Mouse (Mus musculus) liver, embryonic 14.5 days (tissue): ENCODE results near the gene Kctd4. TPM values are rescaled to one million over a fixed set of nuclear protein-coding genes. Genes with fewer than 3 reads are reported as not detected.

Experiments
- ATAC-seq: fragments of 200-750 bp; cut with Nextera tagmentation; 2 replicates; pipeline ENCODE4 v1.8.0; 2017; ENCODE audit warnings: moderate number of reproducible peaks, mild to moderate bottlenecking, moderate library complexity; ENCODE audit not compliant: insufficient read depth
- DNase-seq, 3 experiments: peaks; one replicate each; pipeline ENCODE4 v3.0.0-alpha.2; 2012 to 2013; ENCODE audit warnings: low read depth in 3 of 3, low spot score in 3 of 3
- H3K27ac ChIP-seq: fragments of 300-500 bp; sonication (generic); 2 replicates; pipeline ENCODE4 v1.5.1; 2014; ENCODE audit warnings: moderate library complexity, mild to moderate bottlenecking, control low read depth, inconsistent platforms
- H3K27me3 ChIP-seq: fragments of 300-500 bp; sonication (generic); 2 replicates; pipeline ENCODE4 v1.6.1; 2014; ENCODE audit warnings: mild to moderate bottlenecking, low read length, moderate library complexity; ENCODE audit not compliant: control insufficient read depth, insufficient read depth
- H3K36me3 ChIP-seq: fragments of 300-500 bp; sonication (generic); replicated peaks from 2 replicates; pipeline ENCODE4 v1.6.1; 2014; ENCODE audit warnings: low read depth; ENCODE audit not compliant: control insufficient read depth, insufficient read depth
- H3K4me1 ChIP-seq, 2 experiments: fragments of 200-500 bp in 1 of 2; fragments of 300-500 bp in 1 of 2; sonication (generic) in 1 of 2; replicated peaks; 2 replicates each; pipeline ENCODE4 v1.6.1; 2012 to 2014; ENCODE audit warnings: antibody characterized with exemption in 1 of 2, inconsistent platforms in 1 of 2, low read length in 1 of 2; ENCODE audit not compliant: control insufficient read depth in 2 of 2, insufficient read depth in 2 of 2
- H3K4me2 ChIP-seq: fragments of 300-500 bp; sonication (generic); 2 replicates; pipeline ENCODE4 v1.6.1; 2014; ENCODE audit warnings: low read depth, mild to moderate bottlenecking, control low read depth, moderate library complexity
- H3K4me3 ChIP-seq, 2 experiments: fragments of 200-500 bp in 1 of 2; fragments of 300-500 bp in 1 of 2; sonication (generic) in 1 of 2; 2 replicates each; pipeline ENCODE4 v1.5.1; 2012 to 2014; ENCODE audit warnings: low read depth in 2 of 2, low read length in 2 of 2, mild to moderate bottlenecking in 2 of 2, control low read depth in 1 of 2, inconsistent platforms in 1 of 2, moderate library complexity in 1 of 2; ENCODE audit not compliant: insufficient read depth in 1 of 2
- H3K9ac ChIP-seq: fragments of 300-500 bp; sonication (generic); replicated peaks from 2 replicates; pipeline ENCODE4 v1.6.1; 2014; ENCODE audit warnings: mild to moderate bottlenecking, control low read depth, moderate library complexity
- H3K9me3 ChIP-seq: fragments of 300-500 bp; sonication (generic); 2 replicates; pipeline ENCODE4 v1.6.1; 2016; ENCODE audit warnings: low read length, mixed read lengths; ENCODE audit not compliant: control insufficient read depth
- CTCF ChIP-seq: IDR thresholded peaks from 2 replicates; pipeline ENCODE4 v1.5.1; 2016; ENCODE audit warnings: antibody characterized with exemption, low read depth, control low read depth
- EP300 ChIP-seq: IDR thresholded peaks from 2 replicates; pipeline ENCODE4 v1.6.1; 2016; ENCODE audit warnings: antibody characterized with exemption, low read depth
- WGBS: fragments of 180-500 bp; shearing (Covaris S2); extraction: QIAGEN DNeasy Blood & Tissue Kit; methylation state at CpG from one replicate; pipeline ENCODE4 v1.1.7; 2014; ENCODE audit not compliant: insufficient replicate concordance; 5-methylcytosine and 5-hydroxymethylcytosine counted together
- polyA plus RNA-seq, 2 experiments: library from polyadenylated mRNA; depleted of rRNA in 1 of 2; stranded (reverse) in 1 of 2; unstranded in 1 of 2; fragments of >200 nt; fragmentation: Nextera tagmentation in 1 of 2; extraction: Ambion mirVana in 1 of 2; gene quantifications; 2 replicates each; pipeline versions ENCODE4 v1.2.1 to v1.2.3; 2012 to 2014

Kctd4 gene
- polyA plus RNA-seq, 2 experiments, result 0.10 TPM; not detected in 1

- Histone ChIP-seq H3K9ac (no peak overlapping the region), H3K36me3 (no peaks in the 10 kb centered on the region), H3K9me3 (no peaks in the 10 kb centered on the region), H3K4me1 (no peaks in the 10 kb centered on the region), H3K4me3 (no peak overlapping the region), H3K27me3 (no peaks in the 10 kb centered on the region), H3K27ac (no peak overlapping the region), H3K4me2 (no peak overlapping the region)
- no peak for TF ChIP-seq CTCF
- TF ChIP-seq EP300, result no peak
- DNase-seq (no peak), ATAC-seq (no peak)
- WGBS, result 88% methylated on average over 23 of the region's 23 CpGs
Observed at GRCm38 (mm10) chr14:75931266-75931665, 23.5 kb upstream of the Kctd4 start.

GRCm38 (mm10) chr14:75934359-75934758 lies 20.4 kb upstream of the Kctd4 start:
- Histone ChIP-seq H3K36me3 (no peaks in the 10 kb centered on the region), H3K27ac (no peak overlapping the region), H3K9ac (no peak overlapping the region), H3K4me1 (no peaks in the 10 kb centered on the region), H3K27me3 (no peaks in the 10 kb centered on the region), H3K4me2 (no peak overlapping the region), H3K4me3 (no peak overlapping the region), H3K9me3 (no peaks in the 10 kb centered on the region)
- DNase-seq, result peak in 1 of 3 experiments; percentile 7
- ATAC-seq, result no peak
- TF ChIP-seq CTCF, result peak; percentile 63
- TF ChIP-seq EP300, result no peak
- WGBS, result 70% methylated on average over 2 of the region's 2 CpGs

DNA sequence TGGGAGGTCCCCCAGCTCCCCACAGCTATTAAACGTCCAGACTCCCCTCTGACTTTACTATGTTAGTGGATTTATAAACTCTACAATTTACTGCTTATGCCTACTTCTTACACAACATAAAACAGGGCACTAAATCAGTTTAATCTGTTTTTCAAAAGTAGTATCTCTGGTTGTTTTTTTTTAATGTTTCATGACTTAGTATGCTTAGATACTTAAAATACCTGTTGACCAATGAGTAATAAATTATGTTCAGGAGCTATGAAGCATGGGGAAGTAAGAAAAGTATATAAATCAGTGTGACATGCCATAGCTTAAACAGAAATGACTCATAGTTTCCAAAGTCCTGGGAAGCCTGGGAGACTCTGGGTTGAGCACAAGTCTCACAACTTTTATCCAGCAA lies 17.1 kb upstream of the Kctd4 start:
- 48% methylated on average over 1 of the region's 1 CpGs for WGBS
- H3K9me3 ChIP-seq, result no peaks in the 10 kb centered on the region
- H3K4me3 ChIP-seq, result no peak overlapping the region
- H3K27ac ChIP-seq, result no peak overlapping the region
- TF ChIP-seq CTCF, result no peak
- ATAC-seq (no peak), DNase-seq (no peak)
- H3K9ac ChIP-seq, result no peak overlapping the region
- H3K36me3 ChIP-seq, result no peaks in the 10 kb centered on the region
- H3K27me3 ChIP-seq, result no peaks in the 10 kb centered on the region
- no peak overlapping the region for H3K4me2 ChIP-seq
- H3K4me1 ChIP-seq, result no peaks in the 10 kb centered on the region

DNA sequence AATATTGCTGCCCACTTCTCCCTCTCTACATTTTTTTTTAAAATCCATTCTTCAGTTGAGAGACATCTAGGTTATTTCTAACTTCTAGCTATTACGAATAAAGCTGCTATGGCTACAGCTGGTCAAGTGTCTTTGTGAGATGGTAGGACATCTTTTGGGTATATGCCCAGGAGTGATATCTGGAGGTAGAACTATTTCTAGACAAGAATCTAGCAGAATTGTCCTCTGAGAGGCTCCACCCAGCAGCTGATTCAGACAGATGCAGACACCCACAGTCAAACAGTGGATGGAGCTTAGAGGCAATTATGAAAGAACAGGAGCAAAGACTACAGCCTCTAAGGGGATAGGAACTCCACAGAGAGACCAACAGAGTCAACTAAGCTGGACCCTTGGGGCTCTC lies 13.3 kb upstream of the Kctd4 start:
- Histone ChIP-seq H3K9me3 (no peaks in the 10 kb centered on the region), H3K27me3 (no peaks in the 10 kb centered on the region), H3K4me3 (no peak overlapping the region), H3K9ac (no peak overlapping the region), H3K4me2 (no peak overlapping the region), H3K36me3 (no peaks in the 10 kb centered on the region), H3K27ac (no peak overlapping the region), H3K4me1 (no peaks in the 10 kb centered on the region)
- ATAC-seq (no peak), DNase-seq (no peak)
- 81% methylated on average over 1 of the region's 1 CpGs for WGBS
- no peak for TF ChIP-seq EP300
- no peak for TF ChIP-seq CTCF

- H3K4me2 ChIP-seq, result no peak overlapping the region
- WGBS, result 84% methylated on average over 3 of the region's 3 CpGs
- H3K9ac ChIP-seq, result no peak overlapping the region
- TF ChIP-seq EP300 (no peak), CTCF (no peak)
- H3K9me3 ChIP-seq, result no peaks in the 10 kb centered on the region
- H3K4me3 ChIP-seq, result no peak overlapping the region
- H3K27ac ChIP-seq, result no peak overlapping the region
- DNase-seq, result no peak
- ATAC-seq, result no peak
- H3K4me1 ChIP-seq, result no peaks in the 10 kb centered on the region
- no peaks in the 10 kb centered on the region for H3K36me3 ChIP-seq
- H3K27me3 ChIP-seq, result no peaks in the 10 kb centered on the region
Observed at GRCm38 (mm10) chr14:75942365-75942764, 12.4 kb upstream of the Kctd4 start.
